Mouse (Mus musculus) neural tube, embryonic 14.5 days (tissue): Measurements from ENCODE around the gene Gm4847. TPM values are rescaled to one million over a fixed set of nuclear protein-coding genes. Genes with fewer than 3 reads are reported as not detected.

Source experiments
- ATAC-seq: fragments of 200-750 bp; cut with Nextera tagmentation; 2 replicates; pipeline ENCODE4 v1.8.0; 2017; ENCODE audit warnings: low read depth, mild to moderate bottlenecking, moderate TSS enrichment, moderate library complexity
- H3K27ac ChIP-seq: fragments of 300-500 bp; sonication (generic); 2 replicates; pipeline ENCODE4 v1.5.1; 2014; ENCODE audit warnings: low read depth, mild to moderate bottlenecking, control low read depth, low read length, moderate library complexity, mixed read lengths
- H3K27me3 ChIP-seq: fragments of 300-500 bp; sonication (generic); 2 replicates; pipeline ENCODE4 v1.6.1; 2014; ENCODE audit warnings: low read length; ENCODE audit not compliant: control insufficient read depth, insufficient read depth
- H3K36me3 ChIP-seq: fragments of 300-500 bp; sonication (generic); 2 replicates; pipeline ENCODE4 v1.6.1; 2014; ENCODE audit warnings: low read length, mixed read lengths; ENCODE audit not compliant: control insufficient read depth, insufficient read depth
- H3K4me1 ChIP-seq: fragments of 300-500 bp; sonication (generic); 2 replicates; pipeline ENCODE4 v1.6.1; 2014; ENCODE audit warnings: low read length; ENCODE audit not compliant: control insufficient read depth, insufficient read depth
- H3K4me2 ChIP-seq: fragments of 300-500 bp; sonication (generic); 2 replicates; pipeline ENCODE4 v1.6.1; 2014; ENCODE audit warnings: mild to moderate bottlenecking, low read depth, low read length, control low read depth
- H3K4me3 ChIP-seq: fragments of 300-500 bp; sonication (generic); 2 replicates; pipeline ENCODE4 v1.5.1; 2014; ENCODE audit warnings: low read depth, low read length, control low read depth, mixed read lengths
- H3K9ac ChIP-seq: fragments of 300-500 bp; sonication (generic); replicated peaks from 2 replicates; pipeline ENCODE4 v1.6.1; 2014; ENCODE audit warnings: low read depth, mild to moderate bottlenecking, control low read depth, low read length, mixed read lengths
- H3K9me3 ChIP-seq: fragments of 300-500 bp; sonication (generic); 2 replicates; pipeline ENCODE4 v1.6.1; 2016; ENCODE audit warnings: low read length; ENCODE audit not compliant: control insufficient read depth
- WGBS: fragments of 180-500 bp; shearing (Covaris S2); extraction: QIAGEN DNeasy Blood & Tissue Kit; methylation state at CpG from one replicate; pipeline ENCODE4 v1.1.7; 2014; 5-methylcytosine and 5-hydroxymethylcytosine counted together
- microRNA-seq: library from miRNA; unstranded; fragments of <30 nt; microRNA quantifications from one replicate; pipeline ENCODE4, GENCODE M21; 2016
- polyA plus RNA-seq: library from polyadenylated mRNA; unstranded; fragments of >200 nt; fragmentation: Nextera tagmentation; extraction: Ambion mirVana; gene quantifications from 2 replicates; pipeline ENCODE4 v1.2.1, GENCODE M21; 2014

Gm4847 gene
- polyA plus RNA-seq, result not detected in 2 replicates

- Histone ChIP-seq H3K27me3 (no peaks in the 10 kb centered on the region), H3K9me3 (no peaks in the 10 kb centered on the region), H3K36me3 (no peaks in the 10 kb centered on the region), H3K4me2 (no peak within 1 kb of the TSS), H3K27ac (no peak within 1 kb of the TSS), H3K4me1 (no peaks in the 10 kb centered on the region), H3K9ac (no peak within 1 kb of the TSS), H3K4me3 (no peak within 1 kb of the TSS)
- WGBS, result 92% methylated on average over 2 of the region's 2 CpGs
- ATAC-seq, result no peak
These were observed at the start of gene Gm4847 for GRCm38 (mm10) chr1:166647593-166647992. Gene Gm4847, minus strand, starts transcription at chr1:166647693.

- Histone ChIP-seq H3K27me3 (no peaks in the 10 kb centered on the region), H3K4me2 (no peak within 1 kb of the TSS), H3K36me3 (no peaks in the 10 kb centered on the region), H3K9ac (no peak within 1 kb of the TSS), H3K4me3 (no peak within 1 kb of the TSS), H3K9me3 (no peaks in the 10 kb centered on the region), H3K4me1 (no peaks in the 10 kb centered on the region), H3K27ac (no peak within 1 kb of the TSS)
- no peak for ATAC-seq
- 88% methylated on average over 1 of the region's 1 CpGs for WGBS
These were observed 34.3 kb upstream of the Gm4847 start, which contains the start of gene Fmo9 for GRCm38 (mm10) chr1:166681745-166682144. Gene Fmo9, minus strand, starts transcription at chr1:166681845.

- Histone ChIP-seq H3K4me3 (no peak overlapping the region), H3K9ac (no peak overlapping the region), H3K9me3 (no peaks in the 10 kb centered on the region), H3K36me3 (no peaks in the 10 kb centered on the region), H3K27ac (no peak overlapping the region), H3K4me2 (no peak overlapping the region), H3K4me1 (no peaks in the 10 kb centered on the region), H3K27me3 (no peaks in the 10 kb centered on the region)
- 87% methylated on average over 5 of the region's 5 CpGs for WGBS
- peak; percentile 31; the same call in 1 of the 2 replicates for ATAC-seq
These were observed 21.8 kb upstream of the Gm4847 start for GRCm38 (mm10) chr1:166669264-166669663.

DNA sequence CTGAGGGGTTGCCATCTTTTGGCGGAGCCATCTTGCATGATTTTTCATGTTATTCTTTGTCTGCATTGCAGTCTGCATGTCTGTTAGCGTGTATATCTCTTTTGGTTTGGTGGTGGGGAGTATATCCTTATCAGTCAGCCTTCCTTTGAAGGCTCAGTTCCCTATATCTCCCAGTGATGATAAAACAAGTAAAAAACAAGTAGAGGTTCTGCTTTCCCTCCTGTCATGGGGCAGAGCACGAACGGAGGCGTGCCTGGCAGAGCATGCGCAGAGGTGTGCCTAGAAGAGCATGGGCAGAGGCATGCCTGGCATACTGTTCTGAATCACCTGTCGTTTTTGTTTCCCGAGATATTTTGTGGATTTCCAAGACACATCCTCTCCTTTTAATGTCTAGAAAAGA, 13.3 kb upstream of the Gm4847 start:
- no peak overlapping the region for H3K4me2 ChIP-seq
- H3K9ac ChIP-seq, result no peak overlapping the region
- H3K27ac ChIP-seq, result no peak overlapping the region
- H3K9me3 ChIP-seq, result no peaks in the 10 kb centered on the region
- no peaks in the 10 kb centered on the region for H3K27me3 ChIP-seq
- WGBS, result 90% methylated on average over 8 of the region's 8 CpGs
- no peaks in the 10 kb centered on the region for H3K36me3 ChIP-seq
- ATAC-seq, result no peak
- no peaks in the 10 kb centered on the region for H3K4me1 ChIP-seq
- no peak overlapping the region for H3K4me3 ChIP-seq

Small RNAs within 50 kb of the gene (microRNA-seq; reads per million reads assigned to microRNA genes)
- not detected for gene Gm22992

Other genes starting within 250 kb of the Gm4847 start
- gene Pogk, start 237.8 kb downstream of the Gm4847 start, polyA plus RNA-seq, result 40.2 and 49.1 TPM in 2 replicates
- gene Gm4846, start 150.1 kb downstream of the Gm4847 start, polyA plus RNA-seq, result not detected in 2 replicates
- gene Fmo9, start 34.2 kb upstream of the Gm4847 start, polyA plus RNA-seq, result not detected in 2 replicates